Mouse (Mus musculus) erythroblast, embryonic 14.5 days (primary cell): ENCODE results near the gene Atpaf2.

Experiments used
- GATA1 ChIP-seq: IDR thresholded peaks from 2 replicates; pipeline ENCODE4 v1.6.1; 2012; ENCODE audit warnings: low read length, inconsistent platforms, mixed read lengths
- TAL1 ChIP-seq: IDR thresholded peaks from 3 replicates; pipeline ENCODE4 v1.6.1; 2012; ENCODE audit warnings: low read length, inconsistent platforms, mixed read lengths

GRCm38 (mm10) chr11:60444007-60444406 is 25.8 kb upstream of the Atpaf2 start:
- TF ChIP-seq TAL1 = no peak
- TF ChIP-seq GATA1 = no peak
